Mouse (Mus musculus): Measurements from ENCODE around the gene Slc47a1. TPM values are rescaled to one million over a fixed set of nuclear protein-coding genes. Genes with fewer than 3 reads are reported as not detected.

Gene Slc47a1
- polyA plus RNA-seq, 1 experiment from 2014 or later = 6.0 TPM

DNA sequence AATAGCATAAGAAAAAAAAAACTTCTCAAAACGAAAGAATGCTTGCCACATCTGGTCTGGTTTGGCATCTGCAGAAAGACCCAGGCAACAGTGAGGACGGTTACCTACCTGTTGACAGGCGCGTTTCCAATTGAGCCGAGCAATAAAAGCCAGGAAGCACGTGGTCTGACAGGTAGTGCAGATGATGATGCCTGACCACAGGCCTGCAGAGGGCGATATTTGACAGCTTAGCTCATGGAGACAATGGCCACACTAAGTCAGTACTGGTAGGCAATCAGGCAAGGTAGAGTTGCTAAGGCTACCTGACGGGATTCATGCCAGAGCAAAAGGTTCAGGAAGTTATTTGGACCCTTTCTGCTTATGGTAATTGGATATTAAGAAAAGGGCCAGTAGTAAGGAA is 28.8 kb downstream of the Slc47a1 start:
- Histone ChIP-seq H3K27me3 (peaks cover 20% of the 10 kb centered on the region), H3K9me3 (replicated peaks) (no peaks in the 10 kb centered on the region), H3K4me3 (replicated peaks) (no peak overlapping the region), H3K36me3 (no peaks in the 10 kb centered on the region), H3K27ac (no peak overlapping the region), H3K9ac (no peak overlapping the region), H3K4me2 (no peak overlapping the region), H3K4me1 (replicated peaks) (no peaks in the 10 kb centered on the region)
- WGBS (ENCODE audit: insufficient replicate concordance) = 6% methylated on average over 8 of the region's 8 CpGs
- ATAC-seq (ENCODE audit: low read depth) = 0 out of 2 replicates have a peak, but pooled peaks have one; percentile 23
- DNase-seq = peak; percentile 14

DNA sequence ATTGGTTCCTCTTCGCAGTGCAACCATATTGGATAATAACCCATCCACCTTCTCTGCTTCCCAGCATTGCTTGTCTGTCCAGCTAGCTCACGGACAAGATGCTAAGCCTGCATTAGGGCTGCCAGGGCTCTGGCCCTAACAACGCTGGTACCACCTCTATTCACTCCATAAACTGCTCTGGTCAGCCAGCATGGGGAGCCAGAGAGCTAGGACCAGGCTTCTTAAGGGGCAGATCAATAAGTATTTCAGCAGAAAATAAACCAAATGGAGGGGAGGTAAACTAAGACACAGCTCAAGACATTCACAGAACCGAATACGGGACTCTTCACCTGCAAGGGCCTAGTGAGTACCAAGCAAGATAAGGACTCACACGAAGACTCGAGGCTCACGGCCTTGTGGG is 32.0 kb downstream of the Slc47a1 start:
- no peak overlapping the region for H3K9ac ChIP-seq
- H3K9me3 ChIP-seq (replicated peaks) = no peaks in the 10 kb centered on the region
- H3K4me1 ChIP-seq (replicated peaks) = peaks cover 5% of the 10 kb centered on the region; the same call in 1 of the 2 replicates
- peaks cover 51% of the 10 kb centered on the region for H3K27me3 ChIP-seq
- 49% methylated on average over 8 of the region's 8 CpGs for WGBS (ENCODE audit: insufficient replicate concordance)
- H3K36me3 ChIP-seq = no peaks in the 10 kb centered on the region
- ATAC-seq (ENCODE audit: low read depth) (no peak), DNase-seq (no peak)
- no peak overlapping the region for H3K4me3 ChIP-seq (replicated peaks)
- no peak overlapping the region for H3K27ac ChIP-seq
- H3K4me2 ChIP-seq = no peak overlapping the region

DNA sequence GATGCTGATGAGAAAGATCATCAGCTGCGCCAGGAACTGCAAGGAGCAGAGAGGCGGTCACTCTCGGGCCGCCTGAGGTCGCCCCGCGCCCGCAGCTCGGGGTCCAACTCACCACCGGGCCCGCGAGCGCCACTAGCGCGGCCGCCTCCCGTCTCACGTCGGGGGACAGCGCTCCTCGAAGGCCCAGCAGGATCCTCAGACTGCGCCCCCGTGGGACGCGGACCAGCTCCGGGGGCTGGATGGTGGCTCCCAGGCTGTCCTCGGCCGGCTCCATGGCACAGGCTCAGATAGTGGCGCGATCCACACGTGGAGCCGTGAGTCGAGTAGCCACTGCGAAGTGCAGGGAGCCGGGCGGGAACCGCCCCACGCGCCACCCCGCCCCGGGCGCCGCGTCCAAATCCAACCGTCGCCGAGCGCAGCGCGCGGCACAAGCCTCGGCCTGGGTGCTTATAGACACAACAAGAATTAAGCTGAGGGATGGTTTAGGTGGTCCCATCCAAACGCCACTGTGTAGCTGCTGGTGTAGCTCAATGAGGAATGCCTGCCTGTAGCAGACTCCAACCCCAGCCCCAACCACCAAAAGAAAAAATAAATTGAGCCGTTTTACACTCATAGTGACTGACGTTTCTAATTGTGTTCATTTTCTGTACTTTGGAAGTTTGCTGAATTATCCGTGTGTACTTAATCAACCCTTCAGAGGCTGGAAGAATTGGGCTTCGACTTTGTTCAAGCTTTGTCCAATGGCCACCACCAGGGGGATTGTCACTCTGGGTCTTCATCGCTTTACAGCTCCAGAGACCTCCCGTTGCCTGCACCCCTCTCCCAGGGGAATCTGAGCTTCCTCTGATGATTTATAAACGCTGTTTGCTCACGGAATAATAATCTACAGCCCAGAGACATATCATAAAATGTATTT is 35.4 kb downstream of the Slc47a1 start, which contains the start of gene Slc47a2:
Gene Slc47a2 (minus strand): TSS at position 356 of the 916 bp plus-strand sequence.
- H3K27ac ChIP-seq = no peak within 1 kb of the TSS
- no peak for ATAC-seq (ENCODE audit: low read depth)
- DNase-seq = no peak

DNA sequence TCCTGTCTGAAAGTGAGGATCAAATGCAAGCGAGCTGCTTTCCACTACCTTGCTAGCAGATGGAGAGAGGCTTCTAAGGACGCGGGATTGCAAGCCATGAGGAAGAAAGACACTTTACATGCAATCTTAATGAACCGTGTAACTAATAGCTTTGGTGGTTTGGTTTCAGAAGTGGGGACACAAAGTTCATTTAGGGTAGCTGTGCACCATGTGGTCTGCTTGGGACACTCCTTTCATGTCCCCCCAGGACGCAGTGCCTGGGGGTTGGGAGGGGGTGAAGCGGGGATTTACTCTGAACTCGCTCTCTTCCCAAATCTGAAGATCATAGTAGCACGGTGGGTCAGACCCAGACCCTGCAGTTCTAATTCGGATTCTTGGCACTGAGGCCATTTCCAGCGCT is 36.2 kb downstream of the Slc47a1 start:
- H3K36me3 ChIP-seq = no peaks in the 10 kb centered on the region
- peak overlapping the region; percentile 54; the same call in 1 of the 2 replicates for H3K4me2 ChIP-seq
- DNase-seq = no peak
- peaks cover 5% of the 10 kb centered on the region; the same call in 1 of the 2 replicates for H3K4me1 ChIP-seq (replicated peaks)
- WGBS (ENCODE audit: insufficient replicate concordance) = 19% methylated on average over 10 of the region's 10 CpGs
- H3K27ac ChIP-seq = no peak overlapping the region
- peak overlapping the region; percentile 39; the same call in 1 of the 2 replicates for H3K4me3 ChIP-seq (replicated peaks)
- no peak for ATAC-seq (ENCODE audit: low read depth)
- H3K9me3 ChIP-seq (replicated peaks) = no peaks in the 10 kb centered on the region
- H3K27me3 ChIP-seq = peaks cover 52% of the 10 kb centered on the region
- no peak overlapping the region for H3K9ac ChIP-seq

More for the DNA sequence above, 35.4 kb downstream of the Slc47a1 start, which contains the start of gene Slc47a2:
- H3K4me1 ChIP-seq (replicated peaks) = peaks cover 5% of the 10 kb centered on the region; the same call in 1 of the 2 replicates
- no peak within 1 kb of the TSS for H3K9ac ChIP-seq
- no peaks in the 10 kb centered on the region for H3K36me3 ChIP-seq
- peak within 1 kb of the TSS; percentile 39 for H3K4me3 ChIP-seq (replicated peaks)
- no peaks in the 10 kb centered on the region for H3K9me3 ChIP-seq (replicated peaks)
- WGBS (ENCODE audit: insufficient replicate concordance) = 5% methylated on average over 61 of the region's 61 CpGs
- H3K27me3 ChIP-seq = peaks cover 58% of the 10 kb centered on the region
- H3K4me2 ChIP-seq = peak within 1 kb of the TSS; percentile 54

DNA sequence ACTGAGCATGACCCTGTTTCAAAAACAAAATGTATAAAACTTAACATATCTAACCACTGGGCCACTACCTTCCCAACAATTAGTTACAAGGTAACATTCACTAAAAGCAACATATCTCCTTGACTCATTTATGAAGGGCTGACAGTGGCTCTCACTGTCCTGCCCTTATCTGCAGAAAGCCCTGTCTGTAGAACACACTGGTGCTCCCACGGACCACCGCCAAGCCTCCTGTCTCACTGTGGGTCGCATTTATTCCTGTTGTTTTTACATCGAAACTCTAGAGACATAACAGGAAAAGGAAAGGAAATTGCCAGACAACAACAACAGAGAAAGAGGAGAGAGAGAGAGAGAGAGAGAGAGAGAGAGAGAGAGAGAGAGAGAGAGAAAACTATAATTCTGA is 36.9 kb downstream of the Slc47a1 start:
- no peak overlapping the region for H3K4me2 ChIP-seq
- H3K36me3 ChIP-seq = no peaks in the 10 kb centered on the region
- H3K9ac ChIP-seq = no peak overlapping the region
- ATAC-seq (ENCODE audit: low read depth) (no peak), DNase-seq (no peak)
- peaks cover 52% of the 10 kb centered on the region for H3K27me3 ChIP-seq
- no peaks in the 10 kb centered on the region for H3K9me3 ChIP-seq (replicated peaks)
- no peak overlapping the region for H3K27ac ChIP-seq
- no peak overlapping the region for H3K4me3 ChIP-seq (replicated peaks)
- H3K4me1 ChIP-seq (replicated peaks) = peaks cover 5% of the 10 kb centered on the region; the same call in 1 of the 2 replicates
- WGBS (ENCODE audit: insufficient replicate concordance) = 59% methylated on average over 4 of the region's 4 CpGs

DNA sequence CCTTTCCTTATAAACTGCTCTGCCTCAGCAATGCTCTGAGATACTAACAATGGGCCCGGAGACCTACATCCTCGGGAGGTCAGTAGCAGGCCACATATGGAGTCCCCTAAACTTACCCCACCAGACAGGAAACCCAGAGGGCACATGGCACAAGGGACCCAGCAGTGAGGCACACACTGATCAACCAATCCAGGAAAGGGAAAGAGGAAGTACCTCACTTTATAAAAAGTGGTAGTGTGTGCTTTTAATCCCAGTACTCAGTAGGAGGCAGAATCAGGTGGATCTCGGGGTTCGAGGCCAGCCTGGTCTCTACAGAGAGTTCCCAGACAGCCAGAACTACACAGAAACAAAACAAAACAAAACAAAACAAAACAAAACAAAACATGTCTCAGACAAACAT is 37.8 kb downstream of the Slc47a1 start:
- H3K4me3 ChIP-seq (replicated peaks) = no peak overlapping the region
- no peaks in the 10 kb centered on the region for H3K36me3 ChIP-seq
- no peak for DNase-seq
- H3K4me1 ChIP-seq (replicated peaks) = peaks cover 5% of the 10 kb centered on the region; the same call in 1 of the 2 replicates
- no peaks in the 10 kb centered on the region for H3K9me3 ChIP-seq (replicated peaks)
- H3K27me3 ChIP-seq = peaks cover 45% of the 10 kb centered on the region
- H3K27ac ChIP-seq = no peak overlapping the region
- 56% methylated on average over 4 of the region's 4 CpGs for WGBS (ENCODE audit: insufficient replicate concordance)
- H3K4me2 ChIP-seq = no peak overlapping the region
- H3K9ac ChIP-seq = no peak overlapping the region
- no peak for ATAC-seq (ENCODE audit: low read depth)

DNA sequence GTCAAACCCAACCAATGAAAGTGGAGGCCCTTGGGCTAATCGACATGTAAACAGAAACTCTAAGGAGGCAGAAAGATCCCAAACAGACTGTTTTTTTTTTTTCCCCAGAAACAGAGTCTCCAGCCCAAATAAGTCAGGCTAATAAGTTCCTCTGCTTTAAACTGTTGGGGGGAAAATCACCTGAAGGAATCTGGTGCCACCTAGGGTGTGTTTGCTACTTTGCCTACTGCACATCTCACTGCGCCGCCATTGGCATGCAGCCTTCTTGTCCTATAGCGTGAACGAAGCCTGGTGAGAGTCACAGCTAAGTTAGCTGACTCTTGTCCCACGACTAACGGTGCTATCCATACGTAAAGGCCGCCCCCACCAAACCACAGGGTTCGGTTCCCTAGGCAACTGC is 40.6 kb downstream of the Slc47a1 start:
- Histone ChIP-seq H3K4me2 (no peak overlapping the region), H3K4me1 (replicated peaks) (peaks cover 4% of the 10 kb centered on the region; the same call in 1 of the 2 replicates), H3K36me3 (no peaks in the 10 kb centered on the region), H3K9me3 (replicated peaks) (no peaks in the 10 kb centered on the region), H3K27ac (no peak overlapping the region), H3K9ac (no peak overlapping the region), H3K27me3 (peaks cover 24% of the 10 kb centered on the region), H3K4me3 (replicated peaks) (no peak overlapping the region)
- DNase-seq = no peak
- WGBS (ENCODE audit: insufficient replicate concordance) = 59% methylated on average over 10 of the region's 10 CpGs
- ATAC-seq (ENCODE audit: low read depth) = no peak

DNA sequence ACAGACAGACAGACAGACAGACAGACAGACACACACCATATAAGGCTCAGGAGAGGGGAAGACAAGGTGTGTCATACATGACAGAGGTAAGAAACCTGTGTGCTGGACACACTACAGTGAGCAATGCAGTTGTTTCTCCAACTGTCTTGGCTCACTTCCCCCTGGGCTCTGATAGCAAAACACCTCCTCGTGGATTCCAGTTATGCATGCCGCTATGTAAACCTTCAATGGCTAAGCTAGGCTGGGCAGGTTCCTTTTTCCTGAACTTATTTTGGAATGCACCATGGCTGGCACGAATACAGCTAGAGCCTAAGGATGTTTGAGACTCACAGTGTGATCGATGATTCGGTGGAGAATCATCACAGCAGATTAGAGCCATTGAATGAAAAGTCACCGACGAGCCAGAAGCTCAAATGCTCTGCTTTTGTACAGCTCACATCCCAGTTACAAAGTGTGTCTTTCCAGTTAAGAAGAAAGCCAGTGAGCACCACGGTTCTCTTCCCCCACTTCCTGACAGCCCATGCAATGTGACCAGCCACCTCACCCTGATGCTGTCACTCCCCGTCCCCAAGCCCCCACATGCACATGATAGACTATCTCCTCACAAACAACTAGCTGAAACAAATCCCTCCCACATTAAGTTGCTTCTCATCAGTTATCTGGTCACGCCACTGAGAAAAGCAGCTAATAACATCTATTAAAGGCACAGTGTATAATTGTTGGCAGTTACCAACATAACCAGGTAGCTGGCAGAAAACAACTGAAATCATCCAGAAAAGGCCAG is 57.0 kb downstream of the Slc47a1 start:
- peaks cover 4% of the 10 kb centered on the region; the same call in 1 of the 2 replicates for H3K27me3 ChIP-seq
- ATAC-seq (ENCODE audit: low read depth) (no peak), DNase-seq (no peak)
- no peak overlapping the region for H3K27ac ChIP-seq
- no peaks in the 10 kb centered on the region for H3K36me3 ChIP-seq
- no peak overlapping the region for H3K4me2 ChIP-seq
- H3K4me1 ChIP-seq (replicated peaks) = peaks cover 7% of the 10 kb centered on the region; the same call in 1 of the 2 replicates
- H3K4me3 ChIP-seq (replicated peaks) = no peak overlapping the region
- H3K9ac ChIP-seq = no peak overlapping the region
- H3K9me3 ChIP-seq (replicated peaks) = no peaks in the 10 kb centered on the region
- 45% methylated on average over 10 of the region's 10 CpGs for WGBS (ENCODE audit: insufficient replicate concordance)

DNA sequence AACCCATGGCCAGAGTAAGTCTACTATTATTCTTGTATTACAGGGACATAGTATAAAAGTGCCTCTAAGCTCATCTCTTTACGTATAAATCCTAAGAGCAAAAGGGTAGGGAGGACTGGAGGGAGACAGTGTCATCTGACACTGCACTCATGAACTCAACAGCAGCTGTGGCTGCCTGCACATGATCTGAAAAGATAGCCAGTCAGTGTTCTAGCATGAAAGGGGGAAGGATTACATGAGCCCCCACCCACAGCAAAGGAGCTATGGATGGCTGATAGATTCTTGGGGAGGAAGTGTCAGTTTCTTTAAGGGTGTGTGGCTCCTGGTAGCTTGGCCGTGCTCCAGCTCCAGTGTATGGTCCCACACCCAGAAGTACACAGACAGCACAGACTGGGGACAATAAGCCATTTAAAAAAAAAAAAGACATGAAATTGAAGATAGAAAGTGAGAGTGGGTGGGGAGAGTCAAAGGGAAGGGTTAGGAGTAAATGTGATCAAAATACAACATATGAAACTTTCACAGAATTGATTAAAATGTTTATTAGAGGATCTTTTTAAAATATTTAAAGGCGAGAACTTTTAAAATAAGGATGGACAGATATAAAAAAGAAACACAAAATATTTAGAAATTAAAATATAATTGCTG is 58.1 kb downstream of the Slc47a1 start:
- Histone ChIP-seq H3K9me3 (replicated peaks) (no peaks in the 10 kb centered on the region), H3K27me3 (peaks cover 4% of the 10 kb centered on the region; the same call in 1 of the 2 replicates), H3K4me2 (no peak overlapping the region), H3K4me1 (replicated peaks) (peaks cover 7% of the 10 kb centered on the region; the same call in 1 of the 2 replicates), H3K36me3 (no peaks in the 10 kb centered on the region), H3K9ac (no peak overlapping the region), H3K4me3 (replicated peaks) (no peak overlapping the region), H3K27ac (no peak overlapping the region)
- WGBS (ENCODE audit: insufficient replicate concordance) = 56% methylated on average over 3 of the region's 3 CpGs
- ATAC-seq (ENCODE audit: low read depth) (no peak), DNase-seq (no peak)

DNA sequence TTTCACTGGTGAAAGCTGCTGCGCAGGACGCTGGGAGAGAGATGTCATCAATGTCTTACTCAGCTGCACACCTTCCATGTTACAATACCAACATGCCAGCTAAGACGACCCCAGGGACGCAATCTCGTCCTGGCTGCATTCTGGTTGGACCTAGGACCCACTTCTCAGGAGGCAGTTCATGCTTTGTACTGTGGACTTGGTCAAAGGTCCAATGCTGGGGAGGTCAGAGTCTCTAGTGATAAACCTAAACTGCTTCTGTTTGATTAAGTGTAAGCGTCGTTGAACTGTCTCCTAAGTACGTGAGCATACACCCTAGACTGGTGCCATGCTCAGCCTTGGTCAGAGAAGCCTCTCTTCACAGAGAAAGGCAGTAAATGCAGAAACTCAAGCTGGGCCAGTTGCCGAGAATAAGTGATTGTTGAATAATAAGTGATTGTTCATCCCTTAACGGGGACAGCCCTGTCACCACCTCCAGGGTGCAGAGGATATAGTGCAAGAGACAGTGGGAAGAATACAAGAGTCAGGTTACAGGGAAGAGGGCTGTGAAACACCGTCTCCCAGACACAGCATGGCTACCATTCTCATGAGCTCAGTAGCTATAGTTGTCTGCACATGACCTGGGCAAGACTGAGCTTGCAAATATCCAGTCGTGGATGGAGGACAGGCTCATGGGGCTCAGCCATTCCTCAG is 58.8 kb downstream of the Slc47a1 start:
- Histone ChIP-seq H3K9me3 (replicated peaks) (no peaks in the 10 kb centered on the region), H3K4me3 (replicated peaks) (no peak overlapping the region), H3K4me1 (replicated peaks) (peaks cover 7% of the 10 kb centered on the region; the same call in 1 of the 2 replicates), H3K36me3 (no peaks in the 10 kb centered on the region), H3K27me3 (0 out of 2 replicates have a peak, but pooled peaks cover 4% of the 10 kb centered on the region), H3K27ac (no peak overlapping the region), H3K4me2 (no peak overlapping the region), H3K9ac (no peak overlapping the region)
- WGBS (ENCODE audit: insufficient replicate concordance) = 51% methylated on average over 12 of the region's 12 CpGs
- ATAC-seq (ENCODE audit: low read depth) (no peak), DNase-seq (no peak)

Measured in liver, embryonic 13.5 days (tissue).